Comparison of ENCODE assay signal across 9 mouse cellular contexts in the genomic region with DNA sequence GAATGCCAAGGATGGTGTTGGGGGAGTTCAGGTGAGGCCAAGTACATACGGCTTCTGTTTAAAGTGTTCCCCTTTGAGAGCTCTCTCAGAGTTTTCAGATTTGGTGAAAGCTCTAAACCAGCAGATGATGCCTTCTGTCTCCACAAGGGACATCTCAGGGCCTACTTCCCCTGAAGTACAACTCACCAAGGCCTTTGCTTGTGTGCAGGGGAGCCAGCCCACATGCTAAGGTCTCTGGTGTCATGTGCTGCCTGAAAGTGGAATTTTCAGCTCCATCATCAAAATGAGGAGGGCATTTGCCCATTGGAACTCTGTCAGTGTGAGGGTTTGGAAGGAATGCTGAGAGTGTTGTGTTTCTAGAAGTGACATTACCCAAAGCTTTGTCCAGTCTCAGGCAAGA.
"Had no signal": no experiment of that assay in that cellular context is flagged by ENCODE, and none has a peak within 500 bp of the region (broad histone marks: within the 10 kb centered on the region; RNA-seq: fewer than 3 reads in every experiment).

No protein-coding gene starts in this region.

- H3K27ac ChIP-seq: kidney, postnatal 0 days; limb, embryonic 12.5 days; liver, embryonic 14.5 days; midbrain, embryonic 12.5 days; neural tube, embryonic 15.5 days had no signal

- H3K4me3 ChIP-seq: limb, embryonic 12.5 days; midbrain, embryonic 12.5 days; neural tube, embryonic 15.5 days had no signal

- H3K27me3 ChIP-seq: limb, embryonic 12.5 days; midbrain, embryonic 12.5 days; neural tube, embryonic 15.5 days had no signal

- DNase-seq: kidney, postnatal 36 days; layer of hippocampus, adult 9-11 months; layer of hippocampus, postnatal 36 days had no signal

- ATAC-seq: midbrain, embryonic 16.5 days had no signal

- H3K4me1 ChIP-seq: limb, embryonic 12.5 days; midbrain, embryonic 12.5 days; neural tube, embryonic 15.5 days had no signal

- H3K36me3 ChIP-seq: limb, embryonic 12.5 days; midbrain, embryonic 12.5 days; neural tube, embryonic 15.5 days had no signal
